Mouse (Mus musculus) hindbrain, embryonic 15.5 days (tissue): ENCODE results near the gene Rapgef2. TPM values are rescaled to one million over a fixed set of nuclear protein-coding genes. Genes with fewer than 3 reads are reported as not detected.

ENCODE experiments used
- ATAC-seq: fragments of 200-750 bp; cut with Nextera tagmentation; 2 replicates; pipeline ENCODE4 v1.8.0; 2017; ENCODE audit warnings: low read depth, moderate number of reproducible peaks, moderate TSS enrichment; ENCODE audit not compliant: low FRiP score
- H3K27ac ChIP-seq: fragments of 300-500 bp; sonication (generic); replicated peaks from 2 replicates; pipeline ENCODE4 v1.5.1; 2015; ENCODE audit warnings: mild to moderate bottlenecking, inconsistent platforms
- H3K27me3 ChIP-seq: fragments of 300-500 bp; sonication (generic); 2 replicates; pipeline ENCODE4 v1.6.1; 2015; ENCODE audit warnings: control low read depth, inconsistent platforms
- H3K36me3 ChIP-seq: fragments of 300-500 bp; sonication (generic); 2 replicates; pipeline ENCODE4 v1.6.1; 2015; ENCODE audit warnings: control low read depth, inconsistent platforms
- H3K4me1 ChIP-seq: fragments of 300-500 bp; sonication (generic); replicated peaks from 2 replicates; pipeline ENCODE4 v1.6.1; 2015; ENCODE audit warnings: control low read depth, inconsistent platforms
- H3K4me2 ChIP-seq: fragments of 300-500 bp; sonication (generic); 2 replicates; pipeline ENCODE4 v1.6.1; 2015; ENCODE audit warnings: moderate library complexity, mild to moderate bottlenecking, inconsistent platforms
- H3K4me3 ChIP-seq: fragments of 300-500 bp; sonication (generic); 2 replicates; pipeline ENCODE4 v1.5.1; 2015; ENCODE audit warnings: mild to moderate bottlenecking, inconsistent platforms
- H3K9ac ChIP-seq: fragments of 300-500 bp; sonication (generic); 2 replicates; pipeline ENCODE4 v1.6.1; 2015; ENCODE audit warnings: inconsistent platforms
- H3K9me3 ChIP-seq: fragments of 300-500 bp; sonication (generic); 2 replicates; pipeline ENCODE4 v1.6.1; 2016; ENCODE audit warnings: control low read depth, inconsistent platforms
- WGBS: fragments of 180-500 bp; shearing (Covaris S2); methylation state at CpG from one replicate; pipeline ENCODE4 v1.1.7; 2015; 5-methylcytosine and 5-hydroxymethylcytosine counted together
- polyA plus RNA-seq: library from polyadenylated mRNA; unstranded; fragments of >200 nt; fragmentation: Nextera tagmentation; extraction: Ambion mirVana; gene quantifications from 2 replicates; pipeline ENCODE4 v1.2.1, GENCODE M21; 2015

The Rapgef2 gene
- polyA plus RNA-seq, 1 experiment from 2014 or later: 13.5 TPM

GRCm38 (mm10) chr3:79089091-79089490, 197.2 kb downstream of the Rapgef2 start:
- Histone ChIP-seq H3K27me3 (no peaks in the 10 kb centered on the region), H3K27ac (no peak overlapping the region), H3K4me1 (no peaks in the 10 kb centered on the region), H3K4me3 (no peak overlapping the region), H3K9ac (no peak overlapping the region), H3K9me3 (no peaks in the 10 kb centered on the region), H3K4me2 (no peak overlapping the region), H3K36me3 (peaks cover 72% of the 10 kb centered on the region)
- ATAC-seq: no peak
- 75% methylated on average over 7 of the region's 7 CpGs for WGBS

- Histone ChIP-seq H3K36me3 (peaks cover 72% of the 10 kb centered on the region), H3K4me2 (no peak overlapping the region), H3K4me1 (no peaks in the 10 kb centered on the region), H3K9ac (no peak overlapping the region), H3K9me3 (no peaks in the 10 kb centered on the region), H3K27me3 (no peaks in the 10 kb centered on the region), H3K27ac (no peak overlapping the region), H3K4me3 (no peak overlapping the region)
- WGBS: 89% methylated on average over 5 of the region's 5 CpGs
- no peak for ATAC-seq
Measured at GRCm38 (mm10) chr3:79088461-79088860, 197.9 kb downstream of the Rapgef2 start.

- no peaks in the 10 kb centered on the region for H3K9me3 ChIP-seq
- ATAC-seq: no peak
- H3K27me3 ChIP-seq: no peaks in the 10 kb centered on the region
- H3K4me2 ChIP-seq: no peak overlapping the region
- peaks cover 74% of the 10 kb centered on the region for H3K36me3 ChIP-seq
- no peak overlapping the region for H3K27ac ChIP-seq
- no peak overlapping the region for H3K4me3 ChIP-seq
- no peak overlapping the region for H3K9ac ChIP-seq
- no peaks in the 10 kb centered on the region for H3K4me1 ChIP-seq
- WGBS: 86% methylated on average over 4 of the region's 4 CpGs
Measured at GRCm38 (mm10) chr3:79086282-79086681, 200.0 kb downstream of the Rapgef2 start.

- ATAC-seq: no peak
- peaks cover 76% of the 10 kb centered on the region for H3K36me3 ChIP-seq
- WGBS: 96% methylated on average over 3 of the region's 3 CpGs
Measured at GRCm38 (mm10) chr3:79083881-79084280, 202.4 kb downstream of the Rapgef2 start.

GRCm38 (mm10) chr3:79083030-79083429, 203.3 kb downstream of the Rapgef2 start:
- no peaks in the 10 kb centered on the region for H3K4me1 ChIP-seq
- no peaks in the 10 kb centered on the region for H3K9me3 ChIP-seq
- no peaks in the 10 kb centered on the region for H3K27me3 ChIP-seq
- no peak for ATAC-seq
- no peak overlapping the region for H3K4me3 ChIP-seq
- WGBS: 94% methylated on average over 10 of the region's 10 CpGs
- H3K27ac ChIP-seq: no peak overlapping the region
- peaks cover 78% of the 10 kb centered on the region for H3K36me3 ChIP-seq
- H3K9ac ChIP-seq: no peak overlapping the region
- H3K4me2 ChIP-seq: no peak overlapping the region

More at GRCm38 (mm10) chr3:79083881-79084280, 202.4 kb downstream of the Rapgef2 start:
- Histone ChIP-seq H3K4me3 (no peak overlapping the region), H3K9ac (no peak overlapping the region), H3K4me1 (no peaks in the 10 kb centered on the region), H3K9me3 (no peaks in the 10 kb centered on the region), H3K27me3 (no peaks in the 10 kb centered on the region), H3K27ac (no peak overlapping the region), H3K4me2 (no peak overlapping the region)

- H3K9ac ChIP-seq: no peak overlapping the region
- H3K9me3 ChIP-seq: no peaks in the 10 kb centered on the region
- H3K27me3 ChIP-seq: no peaks in the 10 kb centered on the region
- no peaks in the 10 kb centered on the region for H3K4me1 ChIP-seq
- ATAC-seq: no peak
- no peak overlapping the region for H3K4me2 ChIP-seq
- 88% methylated on average over 3 of the region's 3 CpGs for WGBS
- H3K4me3 ChIP-seq: no peak overlapping the region
- peaks cover 54% of the 10 kb centered on the region for H3K36me3 ChIP-seq
- no peak overlapping the region for H3K27ac ChIP-seq
Measured at GRCm38 (mm10) chr3:79079076-79079475, 207.2 kb downstream of the Rapgef2 start.

- Histone ChIP-seq H3K4me2 (no peak overlapping the region), H3K27me3 (no peaks in the 10 kb centered on the region), H3K9me3 (no peaks in the 10 kb centered on the region), H3K36me3 (peaks cover 18% of the 10 kb centered on the region), H3K4me3 (no peak overlapping the region), H3K27ac (no peak overlapping the region), H3K9ac (no peak overlapping the region), H3K4me1 (no peaks in the 10 kb centered on the region)
- no peak for ATAC-seq
- 85% methylated on average over 3 of the region's 3 CpGs for WGBS
Measured at GRCm38 (mm10) chr3:79074970-79075369, 211.3 kb downstream of the Rapgef2 start.

DNA sequence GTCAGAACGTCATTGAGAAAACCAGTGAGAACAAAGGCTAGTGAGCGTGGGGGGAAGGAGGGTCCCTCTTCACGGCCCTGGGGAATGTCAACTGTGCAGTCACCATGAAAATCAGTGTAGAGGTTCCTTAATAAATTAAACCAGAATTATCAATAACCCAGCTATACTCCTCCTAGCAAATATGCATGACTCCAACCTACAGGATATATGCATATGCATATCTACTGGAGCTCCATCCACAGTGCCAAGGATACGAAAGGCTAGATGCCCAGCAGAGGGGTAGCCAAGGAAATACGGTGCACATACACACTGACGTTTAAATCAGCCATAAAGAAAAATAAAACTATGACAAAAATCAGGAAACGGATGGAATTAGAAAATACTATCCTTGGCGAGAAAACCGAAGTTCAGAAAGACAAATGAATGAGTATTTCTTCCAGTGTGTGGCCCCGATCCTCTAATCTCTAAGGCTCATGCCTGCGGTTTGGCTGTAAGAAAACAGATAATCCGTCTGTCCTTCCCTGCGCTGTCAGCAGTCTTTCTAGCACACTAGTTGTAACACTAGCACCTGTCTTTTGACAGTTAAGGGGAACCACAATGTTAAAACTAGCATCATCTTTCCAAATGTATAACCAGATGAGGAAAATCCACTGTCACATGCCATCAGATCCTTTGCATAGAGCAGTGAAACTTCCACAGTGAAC, 212.6 kb downstream of the Rapgef2 start:
- 85% methylated on average over 13 of the region's 13 CpGs for WGBS
- H3K9me3 ChIP-seq: no peaks in the 10 kb centered on the region
- H3K36me3 ChIP-seq: peaks cover 22% of the 10 kb centered on the region
- H3K4me2 ChIP-seq: no peak overlapping the region
- no peak for ATAC-seq
- H3K9ac ChIP-seq: no peak overlapping the region
- no peaks in the 10 kb centered on the region for H3K27me3 ChIP-seq
- H3K4me3 ChIP-seq: no peak overlapping the region
- no peaks in the 10 kb centered on the region for H3K4me1 ChIP-seq
- H3K27ac ChIP-seq: no peak overlapping the region

- Histone ChIP-seq H3K36me3 (peaks cover 30% of the 10 kb centered on the region), H3K4me1 (no peaks in the 10 kb centered on the region), H3K27ac (no peak overlapping the region), H3K4me2 (no peak overlapping the region), H3K9ac (no peak overlapping the region), H3K9me3 (no peaks in the 10 kb centered on the region), H3K27me3 (no peaks in the 10 kb centered on the region), H3K4me3 (no peak overlapping the region)
- ATAC-seq: no peak
- 64% methylated on average over 6 of the region's 7 CpGs for WGBS
Measured at GRCm38 (mm10) chr3:79071561-79071960, 214.8 kb downstream of the Rapgef2 start.

DNA sequence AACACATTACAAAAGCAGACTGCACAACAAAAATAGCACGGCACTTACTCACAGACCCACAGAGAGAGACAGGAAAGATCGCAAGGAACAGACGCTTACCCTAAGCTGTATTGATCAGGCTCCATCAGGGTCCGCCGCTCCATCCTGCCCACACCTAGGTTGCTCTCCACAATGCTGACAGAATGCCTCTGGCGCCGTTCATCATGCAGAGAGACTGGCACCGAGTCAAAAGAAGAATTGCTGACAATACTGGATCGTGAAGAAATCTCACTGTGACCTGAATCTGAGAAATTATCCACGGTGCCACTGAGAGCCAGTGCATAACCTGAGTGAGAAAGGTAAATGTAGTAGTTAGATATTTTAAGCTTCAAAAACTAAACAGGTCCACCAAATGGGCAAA, 216.4 kb downstream of the Rapgef2 start:
- Histone ChIP-seq H3K27ac (no peak overlapping the region), H3K9ac (no peak overlapping the region), H3K4me3 (no peak overlapping the region), H3K36me3 (peaks cover 38% of the 10 kb centered on the region), H3K4me2 (no peak overlapping the region), H3K27me3 (no peaks in the 10 kb centered on the region), H3K4me1 (no peaks in the 10 kb centered on the region), H3K9me3 (no peaks in the 10 kb centered on the region)
- 0 out of 2 replicates have a peak, but pooled peaks have one; percentile 39 for ATAC-seq
- 79% methylated on average over 10 of the region's 10 CpGs for WGBS

- Histone ChIP-seq H3K27ac (no peak overlapping the region), H3K9me3 (no peaks in the 10 kb centered on the region), H3K36me3 (peaks cover 45% of the 10 kb centered on the region), H3K4me3 (no peak overlapping the region), H3K4me2 (no peak overlapping the region), H3K27me3 (no peaks in the 10 kb centered on the region), H3K4me1 (no peaks in the 10 kb centered on the region), H3K9ac (no peak overlapping the region)
- 69% methylated on average over 11 of the region's 11 CpGs for WGBS
- no peak for ATAC-seq
Measured at GRCm38 (mm10) chr3:79068976-79069375, 217.3 kb downstream of the Rapgef2 start.

DNA sequence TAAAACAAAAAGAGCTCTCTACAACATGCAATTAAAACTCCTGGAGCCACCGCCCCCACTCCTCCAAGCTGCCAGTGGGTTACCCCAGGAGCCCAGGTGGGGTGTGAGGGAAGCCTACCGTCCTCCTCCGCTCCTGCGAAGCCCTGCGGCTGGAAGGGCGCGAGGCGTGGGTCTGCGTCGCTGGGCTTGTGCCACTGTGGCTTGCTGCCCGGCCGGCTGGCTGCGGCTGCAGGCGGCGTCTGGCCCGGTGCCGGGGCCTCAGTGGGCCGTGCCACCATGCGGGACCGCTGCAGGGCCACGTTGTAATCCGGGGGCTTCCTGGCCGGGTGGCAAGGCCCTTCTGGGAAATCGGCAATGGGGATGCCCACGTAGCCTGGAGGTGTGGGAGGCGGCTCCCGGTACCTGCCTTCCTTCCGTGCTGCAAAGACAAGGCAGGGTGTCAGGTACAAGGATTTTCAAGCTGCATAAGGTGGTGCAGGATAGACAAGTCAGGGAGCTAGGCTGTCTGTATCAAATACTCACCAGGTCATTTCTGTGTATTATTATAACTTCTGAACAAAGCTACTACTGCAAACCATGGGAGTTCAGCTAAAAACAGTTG, 219.8 kb downstream of the Rapgef2 start:
- H3K36me3 ChIP-seq: peaks cover 54% of the 10 kb centered on the region
- WGBS: 92% methylated on average over 28 of the region's 28 CpGs
- no peaks in the 10 kb centered on the region for H3K27me3 ChIP-seq
- H3K9ac ChIP-seq: no peak overlapping the region
- H3K4me2 ChIP-seq: no peak overlapping the region
- H3K9me3 ChIP-seq: no peaks in the 10 kb centered on the region
- no peaks in the 10 kb centered on the region for H3K4me1 ChIP-seq
- no peak overlapping the region for H3K4me3 ChIP-seq
- no peak overlapping the region for H3K27ac ChIP-seq
- ATAC-seq: no peak
